Mouse (Mus musculus) forebrain, embryonic 15.5 days (tissue): Measurements from ENCODE around the gene Spesp1. TPM values are rescaled to one million over a fixed set of nuclear protein-coding genes. Genes with fewer than 3 reads are reported as not detected.

Source experiments
- ATAC-seq: fragments of 200-750 bp; cut with Nextera tagmentation; replicated peaks from 2 replicates; pipeline ENCODE4 v1.8.0; 2017; ENCODE audit warnings: mild to moderate bottlenecking, moderate TSS enrichment, moderate library complexity
- H3K27ac ChIP-seq: fragments of 300-500 bp; sonication (generic); replicated peaks from 2 replicates; pipeline ENCODE4 v1.5.1; 2015; ENCODE audit warnings: mild to moderate bottlenecking, inconsistent platforms
- H3K27me3 ChIP-seq: fragments of 300-500 bp; sonication (generic); 2 replicates; pipeline ENCODE4 v1.6.1; 2015; ENCODE audit warnings: inconsistent platforms
- H3K36me3 ChIP-seq: fragments of 300-500 bp; sonication (generic); 2 replicates; pipeline ENCODE4 v1.6.1; 2015; ENCODE audit warnings: mild to moderate bottlenecking, inconsistent platforms
- H3K4me1 ChIP-seq: fragments of 300-500 bp; sonication (generic); 2 replicates; pipeline ENCODE4 v1.6.1; 2015; ENCODE audit warnings: inconsistent platforms
- H3K4me2 ChIP-seq: fragments of 300-500 bp; sonication (generic); replicated peaks from 2 replicates; pipeline ENCODE4 v1.6.1; 2015; ENCODE audit warnings: mild to moderate bottlenecking, inconsistent platforms
- H3K4me3 ChIP-seq: fragments of 300-500 bp; sonication (generic); 2 replicates; pipeline ENCODE4 v1.5.1; 2015; ENCODE audit warnings: mild to moderate bottlenecking, inconsistent platforms
- H3K9ac ChIP-seq: fragments of 300-500 bp; sonication (generic); replicated peaks from 2 replicates; pipeline ENCODE4 v1.6.1; 2015; ENCODE audit warnings: mild to moderate bottlenecking, inconsistent platforms
- H3K9me3 ChIP-seq: fragments of 300-500 bp; sonication (generic); 2 replicates; pipeline ENCODE4 v1.6.1; 2016; ENCODE audit warnings: inconsistent platforms
- WGBS: fragments of 180-500 bp; shearing (Covaris S2); methylation state at CpG from one replicate; pipeline ENCODE4 v1.1.7; 2015; ENCODE audit warnings: mixed read lengths; 5-methylcytosine and 5-hydroxymethylcytosine counted together
- microRNA-seq: library from miRNA; unstranded; fragments of <30 nt; microRNA quantifications from one replicate; pipeline ENCODE4, GENCODE M21; 2016
- polyA plus RNA-seq: library from polyadenylated mRNA; unstranded; fragments of >200 nt; fragmentation: Nextera tagmentation; extraction: Ambion mirVana; gene quantifications from 2 replicates; pipeline ENCODE4 v1.2.1, GENCODE M21; 2015

Spesp1 gene
- polyA plus RNA-seq, 1 experiment from 2014 or later: not detected

- peak; percentile 71 for ATAC-seq
- 21% methylated on average over 19 of the region's 19 CpGs for WGBS
- H3K36me3 ChIP-seq: no peaks in the 10 kb centered on the region
- H3K4me2 ChIP-seq: peak overlapping the region; percentile 32
- H3K27ac ChIP-seq: no peak overlapping the region
- H3K4me3 ChIP-seq: 0 out of 2 replicates have a peak overlapping the region, but pooled peaks have one; percentile 7
- no peaks in the 10 kb centered on the region for H3K9me3 ChIP-seq
- 0 out of 2 replicates have a peak overlapping the region, but pooled peaks have one; percentile 10 for H3K9ac ChIP-seq
- H3K4me1 ChIP-seq: peaks cover 7% of the 10 kb centered on the region; the same call in 1 of the 2 replicates
- no peaks in the 10 kb centered on the region for H3K27me3 ChIP-seq
Observed at GRCm38 (mm10) chr9:62243991-62244611, 37.9 kb downstream of the Spesp1 start.

GRCm38 (mm10) chr9:62240036-62240435 lies 42.0 kb downstream of the Spesp1 start:
- Histone ChIP-seq H3K4me1 (peaks cover 7% of the 10 kb centered on the region; the same call in 1 of the 2 replicates), H3K9ac (no peak overlapping the region), H3K4me2 (no peak overlapping the region), H3K27me3 (no peaks in the 10 kb centered on the region), H3K27ac (no peak overlapping the region), H3K9me3 (no peaks in the 10 kb centered on the region), H3K36me3 (no peaks in the 10 kb centered on the region), H3K4me3 (no peak overlapping the region)
- WGBS: 68% methylated on average over 10 of the region's 10 CpGs
- no peak for ATAC-seq

- Histone ChIP-seq H3K9me3 (no peaks in the 10 kb centered on the region), H3K36me3 (no peaks in the 10 kb centered on the region), H3K4me3 (no peak overlapping the region), H3K9ac (no peak overlapping the region), H3K27ac (0 out of 2 replicates have a peak overlapping the region, but pooled peaks have one; percentile 4), H3K27me3 (no peaks in the 10 kb centered on the region), H3K4me2 (no peak overlapping the region), H3K4me1 (no peaks in the 10 kb centered on the region)
- 45% methylated on average over 9 of the region's 9 CpGs for WGBS
- no peak for ATAC-seq
Observed at GRCm38 (mm10) chr9:62237381-62237980, 44.5 kb downstream of the Spesp1 start.

DNA sequence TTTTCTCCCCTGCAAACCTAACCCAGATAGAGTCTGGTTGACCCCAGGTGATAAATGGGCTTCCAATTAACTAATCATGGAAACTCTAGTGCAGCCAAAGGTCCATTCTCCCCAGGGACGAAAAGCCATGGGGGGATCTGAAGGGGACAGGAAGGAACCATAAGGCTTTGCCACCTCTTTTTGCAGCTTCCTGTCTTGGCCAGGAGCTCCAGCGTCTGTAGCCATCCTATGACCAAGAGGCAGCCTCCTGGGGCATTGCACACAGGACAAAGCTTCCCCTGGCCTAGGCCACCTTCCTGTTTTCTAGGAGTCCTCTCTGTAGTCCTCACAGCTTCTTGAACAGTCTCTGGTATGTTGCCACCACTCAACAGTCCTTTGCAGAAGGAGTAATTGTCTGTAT lies 46.5 kb downstream of the Spesp1 start:
- H3K27ac ChIP-seq: no peak overlapping the region
- no peak for ATAC-seq
- H3K9me3 ChIP-seq: no peaks in the 10 kb centered on the region
- no peaks in the 10 kb centered on the region for H3K4me1 ChIP-seq
- 87% methylated on average over 2 of the region's 2 CpGs for WGBS
- H3K4me2 ChIP-seq: no peak overlapping the region
- H3K36me3 ChIP-seq: no peaks in the 10 kb centered on the region
- no peaks in the 10 kb centered on the region for H3K27me3 ChIP-seq
- H3K9ac ChIP-seq: no peak overlapping the region
- H3K4me3 ChIP-seq: no peak overlapping the region

DNA sequence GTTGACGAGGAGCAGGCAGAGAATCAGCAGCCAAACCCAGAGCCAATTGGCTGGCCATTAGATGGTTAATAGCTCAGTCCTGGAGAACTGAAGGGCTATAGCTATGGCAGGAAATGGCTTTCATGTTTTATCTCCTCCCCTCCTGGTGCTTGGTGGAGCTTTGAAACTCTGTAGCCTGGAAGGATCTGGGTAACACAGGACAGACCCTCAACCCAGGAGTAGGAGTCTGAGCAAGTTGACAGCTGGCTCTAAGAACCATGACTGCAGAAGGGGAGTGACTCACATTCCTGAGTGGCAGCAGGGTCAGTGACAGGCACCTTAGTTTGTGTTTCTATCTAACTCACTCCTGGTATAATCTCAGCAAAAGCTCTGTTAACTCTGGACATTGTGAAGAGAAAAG lies 49.4 kb downstream of the Spesp1 start:
- H3K4me2 ChIP-seq: no peak overlapping the region
- no peak for ATAC-seq
- H3K9ac ChIP-seq: no peak overlapping the region
- WGBS: 46% methylated on average over 1 of the region's 1 CpGs
- H3K4me1 ChIP-seq: no peaks in the 10 kb centered on the region
- no peaks in the 10 kb centered on the region for H3K9me3 ChIP-seq
- no peaks in the 10 kb centered on the region for H3K36me3 ChIP-seq
- no peaks in the 10 kb centered on the region for H3K27me3 ChIP-seq
- no peak overlapping the region for H3K27ac ChIP-seq
- no peak overlapping the region for H3K4me3 ChIP-seq

DNA sequence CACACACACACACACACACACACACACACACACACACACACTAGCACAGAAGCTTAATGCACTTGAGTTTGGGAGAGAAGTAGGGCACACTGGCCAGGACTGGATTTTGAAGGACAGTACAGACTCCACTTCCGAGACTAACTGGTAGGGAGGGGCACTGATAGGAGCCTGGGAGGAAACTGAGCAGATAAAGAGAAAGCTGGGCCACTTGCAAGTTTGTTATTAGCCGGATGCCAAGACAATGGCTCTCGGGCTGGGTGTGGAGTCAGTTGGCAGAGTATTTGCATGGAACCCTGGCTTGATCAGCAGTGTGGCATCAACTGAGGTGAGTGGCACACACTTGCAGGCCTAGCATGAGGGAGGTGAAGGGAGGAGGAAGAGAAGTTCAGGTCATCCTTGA lies 51.0 kb downstream of the Spesp1 start:
- Histone ChIP-seq H3K9ac (no peak overlapping the region), H3K4me2 (no peak overlapping the region), H3K4me1 (no peaks in the 10 kb centered on the region), H3K27ac (no peak overlapping the region), H3K27me3 (no peaks in the 10 kb centered on the region), H3K36me3 (no peaks in the 10 kb centered on the region), H3K9me3 (no peaks in the 10 kb centered on the region), H3K4me3 (no peak overlapping the region)
- ATAC-seq: no peak
- 62% methylated on average over 3 of the region's 3 CpGs for WGBS

GRCm38 (mm10) chr9:62229985-62230384 lies 52.0 kb downstream of the Spesp1 start:
- Histone ChIP-seq H3K27me3 (no peaks in the 10 kb centered on the region), H3K9me3 (no peaks in the 10 kb centered on the region), H3K36me3 (no peaks in the 10 kb centered on the region), H3K9ac (no peak overlapping the region), H3K4me1 (no peaks in the 10 kb centered on the region), H3K27ac (no peak overlapping the region), H3K4me3 (no peak overlapping the region), H3K4me2 (no peak overlapping the region)
- no peak for ATAC-seq
- WGBS: 93% methylated on average over 2 of the region's 2 CpGs

DNA sequence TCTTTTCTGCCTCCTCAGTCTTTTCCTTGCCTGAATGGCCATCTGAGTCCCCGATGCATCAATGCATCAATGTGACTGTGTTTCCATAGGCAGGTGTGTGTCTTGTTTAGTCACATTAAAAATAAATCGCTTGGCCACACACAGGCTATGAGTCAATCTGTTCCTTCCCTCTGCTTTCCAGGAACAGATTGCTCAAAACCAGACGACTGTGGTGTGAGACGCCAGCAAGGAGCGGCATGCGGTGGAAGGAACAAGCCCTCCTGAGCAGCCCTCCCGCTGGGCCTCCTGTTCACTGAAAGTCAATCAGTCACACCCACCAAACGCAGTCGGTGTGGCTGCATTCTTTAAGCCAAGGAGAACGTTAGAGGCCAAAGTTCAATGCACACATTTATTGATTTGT lies 59.5 kb downstream of the Spesp1 start:
- H3K36me3 ChIP-seq: no peaks in the 10 kb centered on the region
- H3K9me3 ChIP-seq: no peaks in the 10 kb centered on the region
- 0 out of 2 replicates have a peak, but pooled peaks have one; percentile 41 for ATAC-seq
- peak overlapping the region; percentile 43 for H3K27ac ChIP-seq
- 12% methylated on average over 10 of the region's 10 CpGs for WGBS
- no peak overlapping the region for H3K9ac ChIP-seq
- H3K4me3 ChIP-seq: no peak overlapping the region
- peaks cover 10% of the 10 kb centered on the region for H3K4me1 ChIP-seq
- H3K27me3 ChIP-seq: no peaks in the 10 kb centered on the region; the same call in 1 of the 2 replicates
- no peak overlapping the region for H3K4me2 ChIP-seq

- no peaks in the 10 kb centered on the region for H3K9me3 ChIP-seq
- WGBS: 77% methylated on average over 2 of the region's 2 CpGs
- no peak overlapping the region for H3K4me2 ChIP-seq
- no peak for ATAC-seq
- no peaks in the 10 kb centered on the region; the same call in 1 of the 2 replicates for H3K27me3 ChIP-seq
- H3K4me1 ChIP-seq: peaks cover 10% of the 10 kb centered on the region
- no peaks in the 10 kb centered on the region for H3K36me3 ChIP-seq
- H3K4me3 ChIP-seq: no peak overlapping the region
- peak overlapping the region; percentile 43 for H3K27ac ChIP-seq
- H3K9ac ChIP-seq: no peak overlapping the region
Observed at GRCm38 (mm10) chr9:62222029-62222428, 60.0 kb downstream of the Spesp1 start.

Small RNAs within 50 kb of the gene (microRNA-seq; reads per million reads assigned to microRNA genes)
- gene Gm25603: not detected

Other genes with a start within 250 kb of the Spesp1 start
- gene Glce, start 159.6 kb downstream of the Spesp1 start, polyA plus RNA-seq: 16.4 and 17.4 TPM in 2 replicates
- gene Anp32a, start 59.1 kb upstream of the Spesp1 start, polyA plus RNA-seq: 168 and 174 TPM in 2 replicates